Mouse (Mus musculus): Measurements from ENCODE around the gene H2-Eb1. TPM values are rescaled to one million over a fixed set of nuclear protein-coding genes. Genes with fewer than 3 reads are reported as not detected.
A peak's percentile ranks its signal among the peaks of the same experiment; 100 is the strongest.

H2-Eb1 gene
- polyA plus RNA-seq, 1 experiment from 2014 or later = 5.9 TPM

DNA sequence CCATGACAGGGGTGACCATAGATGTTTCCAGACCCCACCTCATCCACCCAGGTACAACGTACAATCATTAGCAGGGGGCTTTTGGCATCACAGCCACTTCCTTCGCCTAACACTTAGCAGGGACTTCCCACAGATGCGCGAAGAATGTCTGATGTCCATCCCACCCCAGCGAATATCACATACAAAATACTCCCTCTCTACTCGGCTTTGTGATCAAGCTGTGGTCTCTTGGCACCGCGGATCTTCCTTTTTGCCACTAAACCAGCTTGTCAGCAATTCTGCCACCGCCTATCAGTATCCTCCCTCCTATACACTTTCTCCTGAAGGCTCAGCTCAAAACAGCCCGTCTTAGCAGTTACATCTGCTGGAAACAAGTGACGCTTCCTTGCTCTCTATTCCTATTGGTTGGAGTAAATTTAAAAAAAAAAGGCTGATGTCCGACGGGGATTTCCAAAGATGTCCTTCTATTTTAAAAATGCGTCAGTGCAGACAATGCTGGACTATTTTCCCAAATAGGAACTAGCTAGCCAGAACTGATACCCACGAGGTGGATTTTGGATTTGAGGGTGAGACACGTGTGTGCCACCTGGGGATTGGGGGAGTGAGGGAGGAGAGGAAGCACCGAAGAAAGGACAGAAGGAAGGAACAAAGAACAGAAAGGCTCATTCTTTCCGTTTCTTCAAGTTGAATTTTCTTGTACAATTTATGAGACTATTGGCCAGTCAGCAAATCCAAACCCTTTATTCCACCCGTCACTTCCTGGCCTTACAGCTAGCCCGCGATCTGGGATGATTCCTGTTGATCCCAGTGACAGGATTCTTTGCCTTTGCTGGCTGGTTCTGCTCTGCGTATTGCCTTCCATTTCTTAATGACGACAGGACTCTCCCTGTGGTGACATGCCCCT lies 9.5 kb upstream of the H2-Eb1 start:
- Histone ChIP-seq H3K4me2 (ENCODE audit: low read depth, low read length) (peak overlapping the region; percentile 61), H3K9ac (ENCODE audit: low read length) (peak overlapping the region; percentile 43; the same call in 1 of the 2 replicates), H3K4me3 (replicated peaks; ENCODE audit: low read length) (peak overlapping the region; percentile 38), H3K9me3 (replicated peaks; ENCODE audit: control insufficient read depth, low read length) (no peaks in the 10 kb centered on the region), H3K27ac (ENCODE audit: low read length) (no peak overlapping the region), H3K4me1 (ENCODE audit: control insufficient read depth, insufficient read depth, low read length) (no peaks in the 10 kb centered on the region; the same call in 1 of the 2 replicates), H3K27me3 (ENCODE audit: control insufficient read depth, insufficient read depth, low read length) (no peaks in the 10 kb centered on the region), H3K36me3 (ENCODE audit: control insufficient read depth, insufficient read depth, low read length) (no peaks in the 10 kb centered on the region)
- WGBS = 25% methylated on average over 23 of the region's 23 CpGs
- ATAC-seq (ENCODE audit: insufficient read depth, low FRiP score) = 0 out of 2 replicates have a peak, but pooled peaks have one; percentile 56

DNA sequence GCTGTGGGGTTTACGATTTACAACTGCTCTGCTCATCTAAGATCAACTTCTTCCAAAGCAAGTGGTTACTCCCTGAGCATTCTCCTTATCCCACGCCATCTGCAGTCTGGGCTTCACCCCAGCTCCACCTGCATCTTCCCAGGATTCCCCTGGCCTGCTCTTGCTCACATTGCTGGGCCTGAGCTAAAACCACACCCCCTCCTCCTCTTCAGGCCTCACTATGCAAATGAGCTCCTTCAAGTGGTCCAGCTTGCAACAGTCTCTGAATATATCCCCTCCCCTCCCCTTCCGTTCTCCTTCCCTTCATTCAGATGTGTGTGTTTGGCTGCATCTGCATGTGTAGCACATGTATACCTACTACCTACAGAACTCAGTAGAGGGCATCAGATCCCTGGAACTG lies 6.3 kb upstream of the H2-Eb1 start:
- H3K9ac ChIP-seq (ENCODE audit: low read length) = no peak overlapping the region
- H3K9me3 ChIP-seq (replicated peaks; ENCODE audit: control insufficient read depth, low read length) = no peaks in the 10 kb centered on the region
- no peak overlapping the region for H3K27ac ChIP-seq (ENCODE audit: low read length)
- no peak overlapping the region for H3K4me3 ChIP-seq (replicated peaks; ENCODE audit: low read length)
- H3K4me2 ChIP-seq (ENCODE audit: low read depth, low read length) = no peak overlapping the region
- WGBS = 65% methylated on average over 3 of the region's 3 CpGs
- no peaks in the 10 kb centered on the region for H3K27me3 ChIP-seq (ENCODE audit: control insufficient read depth, insufficient read depth, low read length)
- no peaks in the 10 kb centered on the region for H3K36me3 ChIP-seq (ENCODE audit: control insufficient read depth, insufficient read depth, low read length)
- ATAC-seq (ENCODE audit: insufficient read depth, low FRiP score) = no peak
- H3K4me1 ChIP-seq (ENCODE audit: control insufficient read depth, insufficient read depth, low read length) = no peaks in the 10 kb centered on the region

- H3K27ac ChIP-seq (ENCODE audit: low read length) = no peak overlapping the region
- WGBS = 78% methylated on average over 8 of the region's 8 CpGs
- no peak for ATAC-seq (ENCODE audit: insufficient read depth, low FRiP score)
Observed at GRCm38 (mm10) chr17:34300071-34300470, 5.6 kb upstream of the H2-Eb1 start.

DNA sequence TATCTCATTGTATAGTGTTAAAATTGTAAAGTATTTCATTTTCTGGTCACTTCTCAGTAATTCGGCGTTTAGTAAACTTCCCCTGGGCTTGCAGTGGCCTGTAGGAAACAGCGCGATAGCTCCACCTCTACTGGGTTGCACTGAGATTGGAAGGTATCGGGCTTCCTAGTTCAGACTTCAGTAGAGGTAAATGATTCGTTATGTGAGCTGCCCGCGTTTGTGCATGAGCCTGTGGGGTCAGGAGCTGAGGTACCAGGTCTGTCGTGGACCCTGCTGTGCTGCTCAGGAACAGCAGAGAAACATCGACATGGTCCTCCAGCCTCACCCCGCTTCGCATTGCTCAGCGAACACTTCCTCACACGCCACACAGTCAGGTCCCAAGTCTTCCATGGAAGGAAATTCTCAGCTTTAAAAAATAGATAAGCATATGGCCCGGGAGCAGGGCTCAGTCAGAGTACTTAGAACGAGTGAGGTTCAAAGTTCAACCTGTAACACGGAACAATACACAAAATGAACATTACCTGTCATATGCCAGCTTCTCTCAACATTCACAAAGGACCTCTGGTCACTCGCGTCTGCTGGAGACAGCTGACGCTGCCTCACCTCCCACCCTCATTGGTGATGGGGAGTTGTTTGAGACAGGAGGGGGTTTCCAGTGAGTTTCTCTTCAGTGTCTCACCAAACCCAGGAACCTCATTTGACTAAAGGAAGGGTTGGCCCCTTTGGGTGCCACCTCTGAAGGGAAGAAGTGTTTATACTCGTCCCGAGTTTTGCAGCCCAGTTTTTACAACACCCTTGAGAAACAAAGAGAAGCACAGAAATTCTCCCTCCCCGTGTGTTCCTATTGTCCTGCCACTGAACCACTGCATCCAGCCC lies 4.7 kb upstream of the H2-Eb1 start:
- no peaks in the 10 kb centered on the region for H3K27me3 ChIP-seq (ENCODE audit: control insufficient read depth, insufficient read depth, low read length)
- H3K4me2 ChIP-seq (ENCODE audit: low read depth, low read length) = no peak overlapping the region
- 65% methylated on average over 23 of the region's 23 CpGs for WGBS
- H3K9me3 ChIP-seq (replicated peaks; ENCODE audit: control insufficient read depth, low read length) = no peaks in the 10 kb centered on the region
- ATAC-seq (ENCODE audit: insufficient read depth, low FRiP score) = no peak
- no peak overlapping the region for H3K9ac ChIP-seq (ENCODE audit: low read length)
- no peaks in the 10 kb centered on the region for H3K4me1 ChIP-seq (ENCODE audit: control insufficient read depth, insufficient read depth, low read length)
- no peak overlapping the region for H3K27ac ChIP-seq (ENCODE audit: low read length)
- no peak overlapping the region for H3K4me3 ChIP-seq (replicated peaks; ENCODE audit: low read length)
- H3K36me3 ChIP-seq (ENCODE audit: control insufficient read depth, insufficient read depth, low read length) = no peaks in the 10 kb centered on the region

More at GRCm38 (mm10) chr17:34300071-34300470, 5.6 kb upstream of the H2-Eb1 start:
- no peaks in the 10 kb centered on the region for H3K36me3 ChIP-seq (ENCODE audit: control insufficient read depth, insufficient read depth, low read length)
- H3K4me3 ChIP-seq (replicated peaks; ENCODE audit: low read length) = no peak overlapping the region
- H3K27me3 ChIP-seq (ENCODE audit: control insufficient read depth, insufficient read depth, low read length) = no peaks in the 10 kb centered on the region
- no peaks in the 10 kb centered on the region for H3K4me1 ChIP-seq (ENCODE audit: control insufficient read depth, insufficient read depth, low read length)
- H3K4me2 ChIP-seq (ENCODE audit: low read depth, low read length) = no peak overlapping the region
- H3K9ac ChIP-seq (ENCODE audit: low read length) = no peak overlapping the region
- H3K9me3 ChIP-seq (replicated peaks; ENCODE audit: control insufficient read depth, low read length) = no peaks in the 10 kb centered on the region

DNA sequence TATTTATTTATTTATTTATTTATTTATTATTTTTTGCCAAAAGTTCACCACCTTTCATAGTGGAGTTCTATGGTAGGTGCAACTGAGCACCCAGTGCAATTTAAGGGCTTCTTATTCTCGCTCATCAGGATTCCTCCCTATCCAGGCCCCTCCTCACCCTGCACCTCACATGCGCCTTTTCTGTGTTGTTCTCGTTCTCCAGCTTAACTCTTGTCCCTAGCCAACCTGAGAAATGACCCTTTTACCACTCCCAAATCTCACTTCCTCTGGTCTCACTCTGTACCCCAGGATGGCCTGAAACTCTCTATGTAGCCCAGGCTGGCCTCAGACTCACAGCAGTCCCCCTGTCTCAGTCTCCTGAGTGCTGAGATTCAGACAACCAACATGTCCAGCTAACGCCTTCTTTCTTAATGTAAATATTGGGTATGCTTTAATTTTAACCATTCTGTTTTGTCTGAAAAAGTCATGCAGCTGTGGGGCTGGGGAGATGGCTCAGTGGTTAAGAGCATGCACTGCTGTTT lies 3.9 kb upstream of the H2-Eb1 start:
- H3K4me3 ChIP-seq (replicated peaks; ENCODE audit: low read length) = no peak overlapping the region
- no peaks in the 10 kb centered on the region for H3K4me1 ChIP-seq (ENCODE audit: control insufficient read depth, insufficient read depth, low read length)
- 82% methylated on average over 4 of the region's 4 CpGs for WGBS
- H3K27ac ChIP-seq (ENCODE audit: low read length) = no peak overlapping the region
- H3K4me2 ChIP-seq (ENCODE audit: low read depth, low read length) = no peak overlapping the region
- ATAC-seq (ENCODE audit: insufficient read depth, low FRiP score) = no peak
- H3K36me3 ChIP-seq (ENCODE audit: control insufficient read depth, insufficient read depth, low read length) = no peaks in the 10 kb centered on the region
- H3K9me3 ChIP-seq (replicated peaks; ENCODE audit: control insufficient read depth, low read length) = no peaks in the 10 kb centered on the region
- H3K9ac ChIP-seq (ENCODE audit: low read length) = no peak overlapping the region
- no peaks in the 10 kb centered on the region for H3K27me3 ChIP-seq (ENCODE audit: control insufficient read depth, insufficient read depth, low read length)

- WGBS = 80% methylated on average over 2 of the region's 2 CpGs
- no peaks in the 10 kb centered on the region for H3K36me3 ChIP-seq (ENCODE audit: control insufficient read depth, insufficient read depth, low read length)
Observed at GRCm38 (mm10) chr17:34303789-34304188, 1.9 kb upstream of the H2-Eb1 start.

GRCm38 (mm10) chr17:34304751-34305150 lies 916 bp upstream of the H2-Eb1 start:
- no peak overlapping the region for H3K27ac ChIP-seq (ENCODE audit: low read length)
- no peaks in the 10 kb centered on the region for H3K9me3 ChIP-seq (replicated peaks; ENCODE audit: control insufficient read depth, low read length)
- H3K4me1 ChIP-seq (ENCODE audit: control insufficient read depth, insufficient read depth, low read length) = no peaks in the 10 kb centered on the region
- ATAC-seq (ENCODE audit: insufficient read depth, low FRiP score) = no peak; the same call in 1 of the 2 replicates
- H3K36me3 ChIP-seq (ENCODE audit: control insufficient read depth, insufficient read depth, low read length) = no peaks in the 10 kb centered on the region
- 15% methylated on average over 4 of the region's 4 CpGs for WGBS
- H3K4me2 ChIP-seq (ENCODE audit: low read depth, low read length) = no peak overlapping the region
- no peak overlapping the region for H3K9ac ChIP-seq (ENCODE audit: low read length)
- no peak overlapping the region for H3K4me3 ChIP-seq (replicated peaks; ENCODE audit: low read length)
- no peaks in the 10 kb centered on the region for H3K27me3 ChIP-seq (ENCODE audit: control insufficient read depth, insufficient read depth, low read length)

More at GRCm38 (mm10) chr17:34303789-34304188, 1.9 kb upstream of the H2-Eb1 start:
- Histone ChIP-seq H3K27me3 (ENCODE audit: control insufficient read depth, insufficient read depth, low read length) (no peaks in the 10 kb centered on the region), H3K27ac (ENCODE audit: low read length) (no peak overlapping the region), H3K4me2 (ENCODE audit: low read depth, low read length) (no peak overlapping the region), H3K9me3 (replicated peaks; ENCODE audit: control insufficient read depth, low read length) (no peaks in the 10 kb centered on the region), H3K4me3 (replicated peaks; ENCODE audit: low read length) (no peak overlapping the region), H3K4me1 (ENCODE audit: control insufficient read depth, insufficient read depth, low read length) (no peaks in the 10 kb centered on the region), H3K9ac (ENCODE audit: low read length) (no peak overlapping the region)
- no peak for ATAC-seq (ENCODE audit: insufficient read depth, low FRiP score)

DNA sequence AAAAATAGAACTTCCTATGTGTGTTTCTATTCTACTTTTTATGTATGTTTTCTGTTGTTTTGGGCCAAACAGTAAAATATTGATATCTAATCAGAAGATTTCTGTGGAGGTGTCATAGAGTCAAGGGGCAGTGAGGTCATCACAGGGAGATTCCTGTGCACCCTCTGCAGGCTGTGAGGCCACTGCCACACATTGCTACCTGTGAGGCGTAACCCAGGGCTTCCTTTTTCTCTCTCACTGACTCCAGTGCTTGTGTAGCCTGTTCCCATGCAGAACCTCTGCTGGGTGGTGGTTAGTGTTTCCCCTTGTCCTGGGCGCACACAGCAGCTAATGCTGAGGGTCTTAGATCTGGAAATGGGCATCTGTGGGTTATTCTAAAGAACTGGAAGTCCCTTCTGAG lies 740 bp downstream of the H2-Eb1 start:
- no peaks in the 10 kb centered on the region for H3K4me1 ChIP-seq (ENCODE audit: control insufficient read depth, insufficient read depth, low read length)
- no peak for ATAC-seq (ENCODE audit: insufficient read depth, low FRiP score)
- 76% methylated on average over 2 of the region's 2 CpGs for WGBS
- no peaks in the 10 kb centered on the region for H3K9me3 ChIP-seq (replicated peaks; ENCODE audit: control insufficient read depth, low read length)
- no peak overlapping the region for H3K27ac ChIP-seq (ENCODE audit: low read length)
- H3K4me2 ChIP-seq (ENCODE audit: low read depth, low read length) = no peak overlapping the region
- no peaks in the 10 kb centered on the region for H3K27me3 ChIP-seq (ENCODE audit: control insufficient read depth, insufficient read depth, low read length)
- H3K4me3 ChIP-seq (replicated peaks; ENCODE audit: low read length) = no peak overlapping the region
- H3K36me3 ChIP-seq (ENCODE audit: control insufficient read depth, insufficient read depth, low read length) = no peaks in the 10 kb centered on the region
- no peak overlapping the region for H3K9ac ChIP-seq (ENCODE audit: low read length)

- no peaks in the 10 kb centered on the region for H3K27me3 ChIP-seq (ENCODE audit: control insufficient read depth, insufficient read depth, low read length)
- H3K4me3 ChIP-seq (replicated peaks; ENCODE audit: low read length) = no peak overlapping the region
- no peak overlapping the region for H3K27ac ChIP-seq (ENCODE audit: low read length)
- H3K9me3 ChIP-seq (replicated peaks; ENCODE audit: control insufficient read depth, low read length) = no peaks in the 10 kb centered on the region
- H3K4me1 ChIP-seq (ENCODE audit: control insufficient read depth, insufficient read depth, low read length) = no peaks in the 10 kb centered on the region
- no peaks in the 10 kb centered on the region for H3K36me3 ChIP-seq (ENCODE audit: control insufficient read depth, insufficient read depth, low read length)
- H3K9ac ChIP-seq (ENCODE audit: low read length) = no peak overlapping the region
- no peak overlapping the region for H3K4me2 ChIP-seq (ENCODE audit: low read depth, low read length)
- no peak for ATAC-seq (ENCODE audit: insufficient read depth, low FRiP score)
Observed at GRCm38 (mm10) chr17:34307216-34307615, 1.5 kb downstream of the H2-Eb1 start.

Data from stomach, embryonic 16.5 days (tissue).